ENCODE assay signal across 10 mouse cellular contexts in the genomic region with DNA sequence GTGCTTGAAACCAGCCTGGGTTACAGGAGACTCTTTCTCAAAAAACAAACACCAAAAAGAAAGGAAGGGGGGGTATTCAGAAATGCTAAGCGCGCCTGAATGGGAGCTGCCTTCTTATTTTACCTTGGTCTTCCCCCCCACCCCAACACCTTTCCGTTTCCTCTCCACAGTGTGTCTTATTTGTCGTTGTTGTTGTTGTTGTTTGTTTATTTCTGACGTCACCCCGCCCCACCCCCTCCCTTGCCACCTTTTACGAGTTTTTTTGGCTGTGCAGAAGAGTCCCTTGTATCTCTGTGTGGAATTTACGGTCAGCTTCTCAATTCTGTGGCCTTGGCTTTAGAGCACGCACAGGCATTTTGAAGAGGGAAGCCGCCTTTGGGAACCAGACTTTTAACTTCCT. TPM values are rescaled to one million over a fixed set of nuclear protein-coding genes. Genes with fewer than 3 reads are reported as not detected.
DNase-seq lines count a peak whose midpoint lies in the region; ATAC-seq and TF ChIP-seq lines count a peak whose summit lies in the region.
"Had no signal": no experiment of that assay in that cellular context is flagged by ENCODE, and none has a peak within 500 bp of the region (broad histone marks: within the 10 kb centered on the region; RNA-seq: fewer than 3 reads in every experiment).

No protein-coding gene starts in this region.

- no peak for DNase-seq in heart, postnatal 0 days (ENCODE audit: low spot score)
- DNase-seq in heart, postnatal 14 days = no peak
- DNase-seq in midbrain, embryonic 10.5 days (ENCODE audit: low spot score) = no peak
- no peak for DNase-seq in layer of hippocampus, adult 9-11 months
- no peak for DNase-seq in kidney, adult 9 months
- DNase-seq in urinary bladder, postnatal 25 days (ENCODE audit: low spot score) = no peak

- intact Hi-C loops in heart, postnatal 14 days (cut with DNase I) = no loop called here

- TF ChIP-seq CTCF in heart, postnatal 0 days (IDR thresholded peaks at IDR 0.05; ENCODE audit: low read depth) = no peak
- no peak for TF ChIP-seq CTCF in E14TG2a.4 (conservative IDR thresholded peaks at IDR 0.05; ENCODE audit: low read length)

- H3K4me2 ChIP-seq in heart, postnatal 0 days (ENCODE audit: low read depth, low read length) = peak overlapping the region; percentile 92
- H3K4me2 ChIP-seq in hindbrain, embryonic 13.5 days = peak overlapping the region; percentile 86; the same call in 1 of the 2 replicates

- H3K4me1 ChIP-seq in heart, postnatal 0 days (ENCODE audit: control insufficient read depth, insufficient read depth) = peaks cover 5% of the 10 kb centered on the region; the same call in 1 of the 2 replicates
- H3K4me1 ChIP-seq in E14TG2a.4 (replicated peaks; ENCODE audit: low read depth, low read length) = peaks cover 49% of the 10 kb centered on the region
- H3K4me1 ChIP-seq in hindbrain, embryonic 13.5 days (replicated peaks) = peaks cover 23% of the 10 kb centered on the region
- peaks cover 34% of the 10 kb centered on the region for H3K4me1 ChIP-seq in midbrain, embryonic 10.5 days

- no peaks in the 10 kb centered on the region for H3K9me3 ChIP-seq in heart, postnatal 0 days (replicated peaks; ENCODE audit: control insufficient read depth, low read length)
- H3K9me3 ChIP-seq in E14TG2a.4 (ENCODE audit: low read length) = no peaks in the 10 kb centered on the region
- H3K9me3 ChIP-seq in hindbrain, embryonic 13.5 days = no peaks in the 10 kb centered on the region
- no peaks in the 10 kb centered on the region for H3K9me3 ChIP-seq in midbrain, embryonic 10.5 days (replicated peaks)

- 63% methylated on average over 10 of the region's 10 CpGs for WGBS in heart, postnatal 0 days
- 77% methylated on average over 10 of the region's 10 CpGs for WGBS in hindbrain, embryonic 13.5 days
- WGBS in midbrain, embryonic 10.5 days = 80% methylated on average over 10 of the region's 10 CpGs

- no peak overlapping the region for H3K27ac ChIP-seq in heart, postnatal 0 days (ENCODE audit: low read depth)
- H3K27ac ChIP-seq in hindbrain, embryonic 13.5 days = no peak overlapping the region
- no peak overlapping the region for H3K27ac ChIP-seq in midbrain, embryonic 10.5 days (replicated peaks)
- H3K27ac ChIP-seq: macrophage had no signal

- no peak for TF ChIP-seq EP300 in heart, postnatal 0 days (IDR thresholded peaks at IDR 0.05; ENCODE audit: low read depth)

- H3K9ac ChIP-seq in heart, postnatal 0 days (replicated peaks; ENCODE audit: low read depth, low read length) = no peak overlapping the region; the same call in 1 of the 2 replicates
- H3K9ac ChIP-seq in hindbrain, embryonic 13.5 days = peak overlapping the region; percentile 71; the same call in 1 of the 2 replicates

- ATAC-seq in heart, postnatal 0 days (ENCODE audit: insufficient read depth, low read depth) = no peak
- no peak for ATAC-seq in hindbrain, embryonic 13.5 days (ENCODE audit: low FRiP score)
- ATAC-seq: Patski had no signal

- peak overlapping the region; percentile 52 for H3K4me3 ChIP-seq in heart, postnatal 0 days (ENCODE audit: low read depth, low read length)
- H3K4me3 ChIP-seq in E14TG2a.4 (replicated peaks; ENCODE audit: low read length) = peak overlapping the region; percentile 81
- peak overlapping the region; percentile 48 for H3K4me3 ChIP-seq in hindbrain, embryonic 13.5 days
- H3K4me3 ChIP-seq in midbrain, embryonic 10.5 days = 0 out of 2 replicates have a peak overlapping the region, but pooled peaks have one; percentile 60

- no peaks in the 10 kb centered on the region for H3K36me3 ChIP-seq in heart, postnatal 0 days (replicated peaks; ENCODE audit: control insufficient read depth, insufficient read depth, low read length)
- peaks cover 10% of the 10 kb centered on the region; the same call in 1 of the 2 replicates for H3K36me3 ChIP-seq in E14TG2a.4 (ENCODE audit: insufficient read depth, low read length)
- no peaks in the 10 kb centered on the region for H3K36me3 ChIP-seq in hindbrain, embryonic 13.5 days
- no peaks in the 10 kb centered on the region for H3K36me3 ChIP-seq in midbrain, embryonic 10.5 days

- no peaks in the 10 kb centered on the region for H3K27me3 ChIP-seq in heart, postnatal 0 days (ENCODE audit: control insufficient read depth, insufficient read depth, low read length)
- H3K27me3 ChIP-seq in E14TG2a.4 (ENCODE audit: insufficient read depth, low read length) = no peaks in the 10 kb centered on the region
- H3K27me3 ChIP-seq in hindbrain, embryonic 13.5 days = peaks cover 11% of the 10 kb centered on the region; the same call in 1 of the 2 replicates
- H3K27me3 ChIP-seq in midbrain, embryonic 10.5 days (ENCODE audit: low read depth, poor library complexity, severe bottlenecking) = peaks cover 11% of the 10 kb centered on the region
- H3K27me3 ChIP-seq: Patski had no signal

RNA-seq across cellular contexts. Expression of a gene that starts 1.1 kb away (rescaled TPM):
- 3.1 and 4.0 TPM in 2 replicates for total RNA-seq in heart, postnatal 0 days (2014; rRNA removed; ENCODE audit: low replicate concordance)
- polyA plus RNA-seq in heart, postnatal 0 days (2015; fragmentation: Nextera tagmentation; extraction: Ambion mirVana) = 1.7 and 2.7 TPM in 2 replicates
- 1 to 10 TPM; 5.6 to 6.7 TPM for total RNA-seq in heart, postnatal 14 days (2021)
- 1.3 and 2.3 TPM in 2 replicates for polyA plus RNA-seq in hindbrain, embryonic 13.5 days (2015; fragmentation: Nextera tagmentation; extraction: Ambion mirVana)
- polyA plus RNA-seq in midbrain, embryonic 10.5 days (2016; fragmentation: Nextera tagmentation; extraction: Ambion mirVana) = 1.6 and 1.9 TPM in 2 replicates

RNA-seq across cellular contexts. Expression of a gene that starts 5.5 kb away (rescaled TPM):
- 3.0 and 8.8 TPM in 2 replicates for total RNA-seq in heart, postnatal 0 days (2014; rRNA removed; ENCODE audit: low replicate concordance)
- 1.9 and 2.5 TPM in 2 replicates for polyA plus RNA-seq in heart, postnatal 0 days (2015; fragmentation: Nextera tagmentation; extraction: Ambion mirVana)
- 1 to 10 TPM; 2.6 to 2.8 TPM for total RNA-seq in heart, postnatal 14 days (2021)
- polyA plus RNA-seq in hindbrain, embryonic 13.5 days (2015; fragmentation: Nextera tagmentation; extraction: Ambion mirVana) = 13.4 and 14.1 TPM in 2 replicates
- polyA plus RNA-seq in midbrain, embryonic 10.5 days (2016; fragmentation: Nextera tagmentation; extraction: Ambion mirVana) = 12.8 and 14.2 TPM in 2 replicates

RNA-seq across cellular contexts. Expression of a gene that starts 55.9 kb away (rescaled TPM):
- total RNA-seq in heart, postnatal 0 days (2014; rRNA removed; ENCODE audit: low replicate concordance) = not detected in 2 replicates
- not detected in 2 replicates for polyA plus RNA-seq in heart, postnatal 0 days (2015; fragmentation: Nextera tagmentation; extraction: Ambion mirVana)
- under 1 TPM; 0.17 to 0.22 TPM for total RNA-seq in heart, postnatal 14 days (2021)
- 0.26 TPM in 1 of 2 replicates, not detected in the other for polyA plus RNA-seq in hindbrain, embryonic 13.5 days (2015; fragmentation: Nextera tagmentation; extraction: Ambion mirVana)
- polyA plus RNA-seq in midbrain, embryonic 10.5 days (2016; fragmentation: Nextera tagmentation; extraction: Ambion mirVana) = not detected in 2 replicates
- polyA plus RNA-seq: macrophage, Patski had no signal

RNA-seq across cellular contexts. Expression of a gene that starts 56.6 kb away (rescaled TPM):
- not detected in 2 replicates for total RNA-seq in heart, postnatal 0 days (2014; rRNA removed; ENCODE audit: low replicate concordance)
- polyA plus RNA-seq in heart, postnatal 0 days (2015; fragmentation: Nextera tagmentation; extraction: Ambion mirVana) = not detected in 2 replicates
- not detected for total RNA-seq in heart, postnatal 14 days (2021)
- not detected in 2 replicates for polyA plus RNA-seq in hindbrain, embryonic 13.5 days (2015; fragmentation: Nextera tagmentation; extraction: Ambion mirVana)
- not detected in 2 replicates for polyA plus RNA-seq in midbrain, embryonic 10.5 days (2016; fragmentation: Nextera tagmentation; extraction: Ambion mirVana)
- polyA plus RNA-seq: macrophage, Patski had no signal
